Mouse (Mus musculus): ENCODE data around the gene Msmb. TPM values are rescaled to one million over a fixed set of nuclear protein-coding genes. Genes with fewer than 3 reads are reported as not detected.
"Not testable (repeated sequence)": the region's sequence is repeated elsewhere in the genome, so short reads cannot be mapped to it uniquely, and the experiment has no call there.

Msmb gene
- polyA plus RNA-seq, 1 experiment from 2014 or later: not detected

DNA sequence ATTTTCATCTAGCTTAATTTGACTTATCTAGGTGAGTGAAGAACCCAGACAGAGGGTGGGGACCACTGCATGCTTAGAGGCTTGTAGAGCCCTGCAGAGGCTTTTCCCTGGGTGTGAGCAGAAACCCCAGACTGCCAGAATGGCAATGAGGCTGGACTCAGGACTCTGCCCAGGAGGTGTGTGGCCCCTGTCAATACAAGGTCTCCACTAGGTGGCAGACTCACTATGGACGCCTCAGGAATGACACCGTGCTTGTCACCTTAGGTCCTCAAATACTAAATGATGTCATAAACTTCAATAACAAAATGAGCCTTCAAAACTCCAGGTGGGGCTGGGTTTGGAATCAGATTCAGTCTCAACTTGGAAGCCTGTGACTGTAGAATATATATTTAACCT is 19.9 kb upstream of the Msmb start:
- no peak overlapping the region for H3K9ac ChIP-seq
- ATAC-seq (ENCODE audit: insufficient number of reproducible peaks, low FRiP score, low TSS enrichment, low read depth): no peak
- no peak overlapping the region for H3K27ac ChIP-seq
- H3K4me3 ChIP-seq: no peak overlapping the region
- no peaks in the 10 kb centered on the region for H3K27me3 ChIP-seq
- whole genome bisulfite sequencing: 54% methylated on average over 2 of the region's 2 CpGs
- peaks cover 5% of the 10 kb centered on the region; the same call in 1 of the 2 replicates for H3K4me1 ChIP-seq
- H3K9me3 ChIP-seq: no peaks in the 10 kb centered on the region
- H3K4me2 ChIP-seq: no peak overlapping the region
- no peaks in the 10 kb centered on the region for H3K36me3 ChIP-seq

- H3K27me3 ChIP-seq: no peaks in the 10 kb centered on the region
- H3K9me3 ChIP-seq: no peaks in the 10 kb centered on the region
- H3K36me3 ChIP-seq: no peaks in the 10 kb centered on the region
- no peak for ATAC-seq (ENCODE audit: insufficient number of reproducible peaks, low FRiP score, low TSS enrichment, low read depth)
- H3K4me2 ChIP-seq: no peak overlapping the region
- no peak overlapping the region for H3K27ac ChIP-seq
- H3K4me3 ChIP-seq: no peak overlapping the region
- H3K9ac ChIP-seq: no peak overlapping the region
- H3K4me1 ChIP-seq: peaks cover 5% of the 10 kb centered on the region; the same call in 1 of the 2 replicates
- 77% methylated on average over 3 of the region's 3 CpGs for WGBS
Measured at GRCm38 (mm10) chr14:32124261-32124660, 17.6 kb upstream of the Msmb start.

DNA sequence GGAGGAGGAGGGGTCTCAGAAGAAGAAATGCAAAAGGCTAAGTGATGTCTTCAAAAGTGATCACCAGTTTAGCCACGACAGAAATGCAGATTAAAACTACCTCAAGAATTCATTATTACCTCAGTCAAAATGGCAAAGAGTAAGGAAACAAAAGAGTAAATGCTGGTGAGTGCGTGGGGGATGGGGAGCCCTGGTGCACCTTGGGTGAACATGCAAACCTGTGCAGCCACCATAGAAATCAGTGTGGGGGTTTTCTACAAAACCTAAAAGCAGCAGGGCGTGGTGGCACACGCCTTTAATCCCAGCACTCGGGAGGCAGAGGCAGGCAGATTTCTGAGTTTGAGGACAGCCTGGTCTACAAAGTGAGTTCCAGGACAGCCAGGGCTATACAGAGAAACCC is 16.6 kb upstream of the Msmb start:
- H3K4me3 ChIP-seq; H3K27ac ChIP-seq; H3K27me3 ChIP-seq; H3K4me1 ChIP-seq; H3K9ac ChIP-seq; H3K36me3 ChIP-seq; ATAC-seq (ENCODE audit: insufficient number of reproducible peaks, low FRiP score, low TSS enrichment, low read depth); H3K4me2 ChIP-seq; H3K9me3 ChIP-seq: not testable (repeated sequence)
- WGBS: 82% methylated on average over 5 of the region's 5 CpGs

DNA sequence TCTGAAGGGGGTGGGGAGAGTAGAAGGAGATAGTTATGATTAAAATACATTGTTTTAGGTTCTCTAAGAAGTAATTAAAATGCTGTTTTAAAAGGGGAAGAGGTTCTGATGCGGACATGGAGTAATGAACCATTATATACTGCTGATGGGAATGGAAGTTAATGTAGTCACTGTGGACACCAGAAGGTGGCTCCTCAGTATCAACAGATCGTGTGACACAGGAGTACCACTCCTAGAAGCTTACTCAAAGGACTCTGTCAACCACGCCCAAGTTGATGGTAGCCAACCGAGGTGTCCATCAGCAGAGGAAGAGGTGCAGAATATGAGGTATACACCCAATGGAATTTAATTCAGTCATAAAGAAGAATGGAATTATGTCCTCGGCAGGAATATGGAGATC is 13.4 kb upstream of the Msmb start:
- Histone ChIP-seq H3K9me3 (no peaks in the 10 kb centered on the region), H3K4me3 (no peak overlapping the region), H3K9ac (no peak overlapping the region), H3K4me1 (no peaks in the 10 kb centered on the region), H3K36me3 (no peaks in the 10 kb centered on the region), H3K4me2 (no peak overlapping the region), H3K27ac (no peak overlapping the region), H3K27me3 (no peaks in the 10 kb centered on the region)
- 81% methylated on average over 5 of the region's 5 CpGs for WGBS
- no peak for ATAC-seq (ENCODE audit: insufficient number of reproducible peaks, low FRiP score, low TSS enrichment, low read depth)

- Histone ChIP-seq H3K27me3 (no peaks in the 10 kb centered on the region), H3K9ac (no peak overlapping the region), H3K4me2 (no peak overlapping the region), H3K27ac (no peak overlapping the region), H3K4me1 (no peaks in the 10 kb centered on the region), H3K9me3 (no peaks in the 10 kb centered on the region), H3K4me3 (no peak overlapping the region), H3K36me3 (no peaks in the 10 kb centered on the region)
- 88% methylated on average over 4 of the region's 4 CpGs for WGBS
- ATAC-seq (ENCODE audit: insufficient number of reproducible peaks, low FRiP score, low TSS enrichment, low read depth): no peak
Measured at GRCm38 (mm10) chr14:32131836-32132235, 10.0 kb upstream of the Msmb start.

DNA sequence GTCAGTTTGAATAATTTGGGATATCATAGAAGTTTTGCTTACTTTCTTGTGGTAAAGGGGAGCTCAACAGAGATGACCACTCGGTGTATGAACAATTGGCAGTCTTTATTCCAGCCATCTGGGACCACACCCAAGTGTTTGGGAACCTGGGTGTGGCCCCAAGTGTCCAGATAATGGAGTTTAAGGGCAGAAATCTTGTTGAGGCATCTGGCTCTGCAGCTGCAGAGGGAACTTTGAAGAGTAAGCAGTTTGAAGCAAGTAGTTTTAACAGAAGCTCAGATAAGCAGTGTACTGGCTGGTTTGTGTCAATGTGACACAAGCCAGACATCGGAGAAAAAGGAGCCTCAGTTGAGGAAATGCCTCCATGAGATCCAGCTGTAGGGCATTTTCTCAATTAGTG is 7.5 kb upstream of the Msmb start:
- H3K4me1 ChIP-seq: no peaks in the 10 kb centered on the region
- H3K36me3 ChIP-seq: no peaks in the 10 kb centered on the region
- no peak overlapping the region for H3K27ac ChIP-seq
- no peak for ATAC-seq (ENCODE audit: insufficient number of reproducible peaks, low FRiP score, low TSS enrichment, low read depth)
- WGBS: 45% methylated on average over 2 of the region's 2 CpGs
- H3K9ac ChIP-seq: no peak overlapping the region
- no peak overlapping the region for H3K4me3 ChIP-seq
- H3K27me3 ChIP-seq: no peaks in the 10 kb centered on the region
- no peak overlapping the region for H3K4me2 ChIP-seq
- H3K9me3 ChIP-seq: no peaks in the 10 kb centered on the region

- WGBS: 62% methylated on average over 3 of the region's 3 CpGs
Measured at GRCm38 (mm10) chr14:32136467-32136866, 5.4 kb upstream of the Msmb start.

DNA sequence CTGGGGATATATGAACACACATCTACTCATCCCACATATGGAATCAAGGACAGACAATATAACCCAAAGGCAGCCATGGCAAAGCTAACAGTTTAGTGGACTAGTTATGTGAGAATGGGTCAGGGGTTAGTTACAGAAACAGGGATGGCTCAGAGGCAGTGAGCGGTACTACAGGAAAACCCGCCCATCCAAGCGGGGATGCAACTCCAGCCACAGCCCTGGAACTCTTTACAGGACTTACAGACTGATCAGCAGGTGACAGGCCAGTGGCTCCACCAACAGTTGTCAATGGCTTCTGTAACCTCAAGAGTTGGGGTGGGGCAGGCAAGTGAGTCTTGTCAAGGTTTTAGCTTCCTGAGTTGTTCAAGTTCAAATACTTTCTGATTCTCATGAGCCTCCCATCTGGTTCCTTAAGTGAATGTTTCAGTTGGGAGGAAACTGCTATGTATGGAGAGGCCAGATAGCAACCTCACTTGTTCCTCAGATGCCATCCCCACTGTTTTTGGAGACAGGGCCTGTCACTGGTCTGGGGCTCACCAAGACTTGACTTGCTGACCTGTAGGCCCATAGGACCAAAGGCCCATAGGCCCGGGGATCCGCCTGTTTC is 1.4 kb upstream of the Msmb start:
- no peaks in the 10 kb centered on the region for H3K27me3 ChIP-seq
- no peak overlapping the region for H3K9ac ChIP-seq
- H3K36me3 ChIP-seq: no peaks in the 10 kb centered on the region
- no peaks in the 10 kb centered on the region for H3K9me3 ChIP-seq
- no peak overlapping the region for H3K4me3 ChIP-seq
- 79% methylated on average over 5 of the region's 5 CpGs for WGBS
- no peak overlapping the region for H3K4me2 ChIP-seq
- no peaks in the 10 kb centered on the region for H3K4me1 ChIP-seq
- no peak overlapping the region for H3K27ac ChIP-seq
- ATAC-seq (ENCODE audit: insufficient number of reproducible peaks, low FRiP score, low TSS enrichment, low read depth): no peak

More at GRCm38 (mm10) chr14:32136467-32136866, 5.4 kb upstream of the Msmb start:
- not testable (repeated sequence) for ATAC-seq (ENCODE audit: insufficient number of reproducible peaks, low FRiP score, low TSS enrichment, low read depth); H3K36me3 ChIP-seq; H3K4me1 ChIP-seq; H3K27me3 ChIP-seq; H3K4me2 ChIP-seq; H3K27ac ChIP-seq; H3K9ac ChIP-seq; H3K4me3 ChIP-seq; H3K9me3 ChIP-seq

DNA sequence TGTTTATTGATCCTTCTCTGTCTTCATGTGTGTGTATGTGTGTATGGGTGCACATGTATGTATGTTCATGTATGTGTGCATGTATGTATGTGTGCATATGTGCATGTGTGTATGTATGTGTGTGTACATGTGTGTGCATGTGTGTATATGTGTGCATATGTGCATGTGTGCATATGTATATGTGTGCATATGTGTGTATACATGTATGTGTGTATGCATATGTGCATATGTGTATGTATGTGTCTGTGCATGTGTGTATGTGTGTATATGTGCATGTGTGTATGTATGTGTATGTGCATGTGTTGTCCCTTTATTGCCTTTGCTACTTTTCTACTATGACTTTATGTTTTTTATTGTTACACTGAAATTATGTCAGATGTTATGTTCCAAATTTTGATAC is 2.9 kb downstream of the Msmb start:
- Histone ChIP-seq H3K36me3 (no peaks in the 10 kb centered on the region), H3K27me3 (no peaks in the 10 kb centered on the region), H3K9me3 (no peaks in the 10 kb centered on the region), H3K27ac (no peak overlapping the region), H3K4me2 (no peak overlapping the region), H3K4me3 (no peak overlapping the region), H3K4me1 (no peaks in the 10 kb centered on the region), H3K9ac (no peak overlapping the region)
- ATAC-seq (ENCODE audit: insufficient number of reproducible peaks, low FRiP score, low TSS enrichment, low read depth): no peak

DNA sequence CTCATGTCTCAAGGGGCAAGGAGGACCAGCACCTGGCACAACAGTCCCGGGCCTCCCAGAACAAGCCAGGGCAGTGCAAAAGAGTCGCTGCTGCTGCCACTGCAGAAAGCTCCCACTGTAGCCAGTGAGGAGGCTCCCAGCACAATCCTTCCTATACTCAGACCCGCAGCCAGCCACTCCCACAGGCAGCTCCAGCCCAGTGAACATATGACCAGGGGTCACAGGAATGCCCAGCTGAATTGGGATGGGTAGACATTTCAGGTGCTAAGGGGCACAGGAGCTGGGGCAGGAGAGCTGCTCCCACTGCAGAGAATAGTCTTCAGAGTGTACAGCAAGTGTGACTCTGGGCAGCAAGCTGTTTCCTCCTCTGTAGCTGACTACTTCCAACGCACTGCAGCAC is 3.6 kb downstream of the Msmb start:
- Histone ChIP-seq H3K27ac (no peak overlapping the region), H3K4me2 (no peak overlapping the region), H3K4me1 (no peaks in the 10 kb centered on the region), H3K36me3 (no peaks in the 10 kb centered on the region), H3K4me3 (no peak overlapping the region), H3K27me3 (no peaks in the 10 kb centered on the region), H3K9ac (no peak overlapping the region), H3K9me3 (no peaks in the 10 kb centered on the region)
- WGBS: 65% methylated on average over 4 of the region's 4 CpGs
- no peak for ATAC-seq (ENCODE audit: insufficient number of reproducible peaks, low FRiP score, low TSS enrichment, low read depth)

DNA sequence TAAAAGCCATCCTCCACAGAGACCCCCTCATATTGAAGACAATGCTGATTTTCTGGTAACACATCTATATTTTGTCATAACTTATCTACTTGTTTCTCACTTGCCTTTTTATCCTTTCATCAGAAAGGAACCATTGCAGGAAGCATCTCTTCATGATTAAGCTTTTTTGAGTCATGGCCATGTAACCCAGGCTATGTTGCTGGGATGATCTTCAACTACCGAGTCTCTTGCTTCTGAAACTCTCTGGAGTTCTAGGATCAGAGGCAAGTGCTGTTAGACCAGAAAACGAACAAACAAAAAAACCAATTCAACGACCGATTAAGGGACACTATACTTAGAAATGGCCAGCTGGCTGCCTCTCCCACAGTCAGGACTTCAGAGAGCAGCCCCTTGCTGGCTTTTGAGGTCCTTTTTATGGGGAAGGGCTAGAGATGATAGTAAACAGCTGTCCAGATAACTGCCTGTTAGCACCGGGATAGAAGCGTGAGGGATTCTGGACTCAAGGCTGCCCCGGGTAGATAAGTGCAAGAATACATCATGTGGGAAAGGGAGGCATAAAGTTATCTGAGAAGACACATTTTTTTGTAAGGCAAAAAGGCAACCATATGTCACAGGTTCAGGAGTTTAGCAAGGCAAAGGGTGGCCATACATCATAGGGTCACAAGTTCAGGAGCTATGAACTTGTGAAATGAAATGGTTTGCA is 4.1 kb downstream of the Msmb start:
- H3K9me3 ChIP-seq: no peaks in the 10 kb centered on the region
- no peak overlapping the region for H3K27ac ChIP-seq
- no peak overlapping the region for H3K4me2 ChIP-seq
- no peaks in the 10 kb centered on the region for H3K36me3 ChIP-seq
- no peaks in the 10 kb centered on the region for H3K27me3 ChIP-seq
- 58% methylated on average over 7 of the region's 7 CpGs for WGBS
- no peak for ATAC-seq (ENCODE audit: insufficient number of reproducible peaks, low FRiP score, low TSS enrichment, low read depth)
- no peaks in the 10 kb centered on the region for H3K4me1 ChIP-seq
- H3K4me3 ChIP-seq: no peak overlapping the region
- H3K9ac ChIP-seq: no peak overlapping the region

DNA sequence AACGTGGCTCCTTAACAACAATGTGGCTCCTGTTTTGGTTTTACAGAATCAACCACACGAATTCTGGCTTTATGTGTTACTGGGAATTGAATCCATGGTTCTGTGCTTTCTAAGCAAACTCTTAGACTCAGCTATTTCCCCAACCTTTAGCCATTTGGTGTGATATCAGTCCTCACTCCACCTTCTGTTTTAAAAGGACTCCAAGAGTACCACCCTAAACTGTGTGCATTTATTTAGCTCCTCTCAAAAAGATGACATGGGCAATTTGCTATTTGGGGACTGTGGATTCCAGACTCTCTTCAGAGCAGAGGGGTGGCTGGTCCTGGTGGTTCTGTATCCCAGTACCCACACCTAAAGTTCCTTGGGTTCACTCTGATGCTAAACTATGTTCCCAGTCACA is 4.8 kb downstream of the Msmb start:
- Histone ChIP-seq H3K36me3 (no peaks in the 10 kb centered on the region), H3K9ac (no peak overlapping the region), H3K9me3 (no peaks in the 10 kb centered on the region), H3K4me3 (no peak overlapping the region), H3K27me3 (no peaks in the 10 kb centered on the region), H3K4me1 (no peaks in the 10 kb centered on the region), H3K4me2 (no peak overlapping the region), H3K27ac (no peak overlapping the region)
- WGBS: 61% methylated on average over 2 of the region's 2 CpGs
- ATAC-seq (ENCODE audit: insufficient number of reproducible peaks, low FRiP score, low TSS enrichment, low read depth): no peak

DNA sequence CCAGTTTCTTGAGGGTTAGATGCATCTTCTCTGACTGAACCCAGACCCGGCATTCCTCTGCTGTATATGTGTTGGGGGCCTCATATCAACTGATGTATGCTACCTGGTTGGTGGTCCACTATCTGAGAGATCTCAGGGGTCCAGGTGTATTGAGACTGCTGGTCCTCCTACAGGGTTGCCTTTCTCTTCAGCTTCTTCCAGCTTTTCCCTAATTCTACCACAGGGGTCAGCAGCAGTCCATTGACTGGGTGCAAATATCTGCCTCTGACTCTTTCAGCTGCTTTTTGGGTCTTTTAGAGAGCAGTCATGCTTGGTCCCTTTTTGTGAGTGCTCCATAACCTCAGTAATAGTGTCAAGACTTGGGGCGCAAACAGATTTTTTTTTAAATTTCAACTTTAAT is 9.0 kb downstream of the Msmb start:
- Histone ChIP-seq H3K9me3 (no peaks in the 10 kb centered on the region), H3K27me3 (no peaks in the 10 kb centered on the region), H3K4me1 (no peaks in the 10 kb centered on the region), H3K4me2 (no peak overlapping the region), H3K4me3 (no peak overlapping the region), H3K9ac (no peak overlapping the region), H3K27ac (no peak overlapping the region), H3K36me3 (no peaks in the 10 kb centered on the region)
- WGBS: 87% methylated on average over 2 of the region's 2 CpGs
- no peak for ATAC-seq (ENCODE audit: insufficient number of reproducible peaks, low FRiP score, low TSS enrichment, low read depth)
